Comparison of ENCODE assay signal across 10 mouse cellular contexts in genomic region chr1:74286869-74287607, GRCm38 (mm10). TPM values are rescaled to one million over a fixed set of nuclear protein-coding genes. Genes with fewer than 3 reads are reported as not detected.
DNase-seq lines count a peak whose midpoint lies in the region; ATAC-seq and TF ChIP-seq lines count a peak whose summit lies in the region.
"Not testable (repeated sequence)": the region's sequence is repeated elsewhere in the genome, so short reads cannot be mapped to it uniquely, and the experiment has no call there.
"Had no signal": no experiment of that assay in that cellular context is flagged by ENCODE, and none has a peak within 500 bp of the region (broad histone marks: within the 10 kb centered on the region; RNA-seq: fewer than 3 reads in every experiment).

No protein-coding gene starts in this region.

- TF ChIP-seq POLR2A in MEL (IDR thresholded peaks at IDR 0.05; ENCODE audit: control insufficient read depth in 1 of 2, insufficient read depth in 1 of 2, low read depth in 1 of 2, low read length in 2 of 2, poor library complexity in 1 of 2) = not testable (repeated sequence)

- intact Hi-C loops in gastrocnemius, adult 2 months (cut with DNase I) = loop anchor here (2.0 to 10.0 kb wide), 2 partner anchors 166 to 298 kb away; partner anchors contain the start of genes Bcs1l and Zfp142

- H3K4me1 ChIP-seq in MEL (ENCODE audit: control insufficient read depth in 1 of 2, insufficient read depth in 2 of 2, low read length in 2 of 2); midbrain, postnatal 0 days (ENCODE audit: insufficient read depth, low read length): not testable (repeated sequence)
- H3K4me1 ChIP-seq in liver, postnatal 0 days (ENCODE audit: insufficient read depth) = peaks cover 18% of the 10 kb centered on the region

- 60% methylated on average over 15 of the region's 17 CpGs for WGBS in liver, postnatal 0 days (ENCODE audit: insufficient replicate concordance)
- WGBS in midbrain, postnatal 0 days = 60% methylated on average over 15 of the region's 17 CpGs

- not testable (repeated sequence) for H3K9me3 ChIP-seq in MEL (replicated peaks; ENCODE audit: insufficient read depth, low read length); liver, postnatal 0 days (ENCODE audit: low read length); midbrain, postnatal 0 days (ENCODE audit: low read length)

- H3K36me3 ChIP-seq in MEL (ENCODE audit: control insufficient read depth in 1 of 2, insufficient read depth in 2 of 2, low read length in 2 of 2); splenic B cell, adult 2 months (ENCODE audit: control insufficient read depth, insufficient read depth, low read length, poor library complexity, severe bottlenecking): not testable (repeated sequence)
- H3K36me3 ChIP-seq in liver, postnatal 0 days (replicated peaks; ENCODE audit: insufficient read depth, low read length) = peaks cover 16% of the 10 kb centered on the region
- H3K36me3 ChIP-seq in midbrain, postnatal 0 days (ENCODE audit: insufficient read depth, low read length) = peaks cover 28% of the 10 kb centered on the region

- H3K4me2 ChIP-seq in liver, postnatal 0 days (ENCODE audit: low read depth, low read length); midbrain, postnatal 0 days (ENCODE audit: low read depth, low read length, poor library complexity, severe bottlenecking): not testable (repeated sequence)

- not testable (repeated sequence) for DNase-seq in MEL (ENCODE audit: low read depth, low spot score); gastrocnemius, adult 2 months; liver, postnatal 0 days
- DNase-seq in cerebellum, adult 8-10 months = peak; percentile 57
- DNase-seq in kidney, adult 18-20 months = peak; percentile 43
- peak; percentile 28 for DNase-seq in midbrain, postnatal 0 days (ENCODE audit: low spot score)
- DNase-seq in splenic B cell, adult 2 months (ENCODE audit: low read depth, low spot score) = peak; percentile 30

- not testable (repeated sequence) for H3K9ac ChIP-seq in MEL (ENCODE audit: control insufficient read depth, low read depth, low read length, poor library complexity, severe bottlenecking); liver, postnatal 0 days (replicated peaks); midbrain, postnatal 0 days (replicated peaks; ENCODE audit: low read length, poor library complexity, severe bottlenecking)

- ATAC-seq in liver, postnatal 0 days; midbrain, postnatal 0 days (ENCODE audit: low FRiP score): not testable (repeated sequence)

- not testable (repeated sequence) for H3K4me3 ChIP-seq in MEL (ENCODE audit: control insufficient read depth in 1 of 2, insufficient read depth in 1 of 2, low read depth in 2 of 2, low read length in 2 of 2); gastrocnemius, adult 2 months; liver, postnatal 0 days (ENCODE audit: low read depth, low read length); midbrain, postnatal 0 days (ENCODE audit: low read depth, low read length)

- peak in 2 of 3 experiments; percentile 11 to 30; a peak in 2 of 6 replicates for TF ChIP-seq CTCF in MEL (IDR thresholded peaks at IDR 0.05 in 2 of 3, conservative IDR thresholded peaks at IDR 0.05 in 1 of 3; ENCODE audit: control insufficient read depth in 1 of 3, insufficient read depth in 1 of 3, low read depth in 2 of 3, low read length in 3 of 3, poor library complexity in 1 of 3, severe bottlenecking in 1 of 3)
- TF ChIP-seq CTCF in gastrocnemius, adult 2 months (IDR thresholded peaks at IDR 0.05) = peak; percentile 49
- TF ChIP-seq CTCF in liver, postnatal 0 days (IDR thresholded peaks at IDR 0.05; ENCODE audit: low read depth) = peak; percentile 50
- TF ChIP-seq CTCF in midbrain, postnatal 0 days (IDR thresholded peaks at IDR 0.05) = peak; percentile 65

- not testable (repeated sequence) for H3K79me2 ChIP-seq in MEL (ENCODE audit: control insufficient read depth, insufficient read depth, low read length, poor library complexity)

- not testable (repeated sequence) for H3K27ac ChIP-seq in MEL (ENCODE audit: control insufficient read depth, low read depth, low read length); liver, postnatal 0 days (ENCODE audit: low read depth); midbrain, postnatal 0 days (ENCODE audit: low read depth, low read length)
- H3K27ac ChIP-seq in gastrocnemius, adult 2 months = peak overlapping the region; percentile 38

- not testable (repeated sequence) for TF ChIP-seq EP300 in MEL (IDR thresholded peaks at IDR 0.05; ENCODE audit: low read depth in 1 of 2, low read length in 2 of 2); liver, postnatal 0 days (IDR thresholded peaks at IDR 0.05; ENCODE audit: low read depth)

- not testable (repeated sequence) for H3K27me3 ChIP-seq in MEL (ENCODE audit: control insufficient read depth in 1 of 2, insufficient read depth in 2 of 2, low read length in 2 of 2); liver, postnatal 0 days (ENCODE audit: insufficient read depth, low read length); midbrain, postnatal 0 days (ENCODE audit: insufficient read depth, low read length); splenic B cell, adult 2 months (ENCODE audit: control insufficient read depth, insufficient read depth, low read length, poor library complexity, severe bottlenecking)

- not testable (repeated sequence) for TF ChIP-seq RAD21 in MEL (IDR thresholded peaks at IDR 0.05; ENCODE audit: low read depth, low read length)

TF ChIP-seq in MEL, 35 proteins besides CTCF, POLR2A, EP300 and RAD21:
- TF ChIP-seq SMC3 (IDR thresholded peaks at IDR 0.05; ENCODE audit: low read depth, low read length) = peak; percentile 32; the same call in 1 of the 2 replicates

RNA-seq across cellular contexts. Expression of gene Pnkd, which starts 2.3 kb away (rescaled TPM):
- 48.2 and 52.5 TPM in 2 replicates for total RNA-seq in MEL (2012; rRNA removed)
- polyA plus RNA-seq in MEL (2012; ENCODE audit: insufficient read depth in 1 of 2, insufficient read length in 2 of 2, low read depth in 1 of 2, low replicate concordance in 2 of 2, missing spikeins in 1 of 2) = 10 to 100 TPM in 1 of 2 experiments, not detected in 1; 64.2 TPM
- total RNA-seq in gastrocnemius, adult 2 months (2021) = 10 to 100 TPM; 45.4 to 70.5 TPM
- polyA plus RNA-seq in liver, postnatal 0 days (2015; fragmentation: Nextera tagmentation; extraction: Ambion mirVana) = 46.7 and 50.0 TPM in 2 replicates
- 101 and 116 TPM in 2 replicates for total RNA-seq in midbrain, postnatal 0 days (2014; rRNA removed)
- 135 and 140 TPM in 2 replicates for polyA plus RNA-seq in midbrain, postnatal 0 days (2015; fragmentation: Nextera tagmentation; extraction: Ambion mirVana)

RNA-seq across cellular contexts. Expression of gene Aamp, which starts 2.5 kb away (rescaled TPM):
- total RNA-seq in MEL (2012; rRNA removed) = 107 and 108 TPM in 2 replicates
- polyA plus RNA-seq in MEL (2012; ENCODE audit: insufficient read depth in 1 of 2, insufficient read length in 2 of 2, low read depth in 1 of 2, low replicate concordance in 2 of 2, missing spikeins in 1 of 2) = 100 to 1,000 TPM in 1 of 2 experiments, not detected in 1; 169 TPM
- total RNA-seq in gastrocnemius, adult 2 months (2021) = 10 to 100 TPM; 69.4 to 76.1 TPM
- 105 and 109 TPM in 2 replicates for polyA plus RNA-seq in liver, postnatal 0 days (2015; fragmentation: Nextera tagmentation; extraction: Ambion mirVana)
- total RNA-seq in midbrain, postnatal 0 days (2014; rRNA removed) = 139 and 148 TPM in 2 replicates
- polyA plus RNA-seq in midbrain, postnatal 0 days (2015; fragmentation: Nextera tagmentation; extraction: Ambion mirVana) = 203 and 216 TPM in 2 replicates

RNA-seq across cellular contexts. Expression of gene Gpbar1, which starts 8.7 kb away (rescaled TPM):
- 0.16 TPM in 1 of 2 replicates, not detected in the other for total RNA-seq in MEL (2012; rRNA removed)
- polyA plus RNA-seq in MEL (2012; ENCODE audit: insufficient read depth in 1 of 2, insufficient read length in 2 of 2, low read depth in 1 of 2, low replicate concordance in 2 of 2, missing spikeins in 1 of 2) = not detected
- not detected for total RNA-seq in gastrocnemius, adult 2 months (2021)
- polyA plus RNA-seq in liver, postnatal 0 days (2015; fragmentation: Nextera tagmentation; extraction: Ambion mirVana) = 0.20 and 0.22 TPM in 2 replicates
- 0.52 TPM in 1 of 2 replicates, not detected in the other for total RNA-seq in midbrain, postnatal 0 days (2014; rRNA removed)
- 0.16 TPM in 1 of 2 replicates, not detected in the other for polyA plus RNA-seq in midbrain, postnatal 0 days (2015; fragmentation: Nextera tagmentation; extraction: Ambion mirVana)
- total RNA-seq: gastrocnemius, postnatal 14 days; left cerebral cortex, postnatal 25 days had no signal
- polyA plus RNA-seq: forebrain, embryonic 13.5 days had no signal

RNA-seq across cellular contexts. Expression of gene Tmbim1, which starts 18.4 kb away (rescaled TPM):
- total RNA-seq in MEL (2012; rRNA removed) = 10.3 and 13.0 TPM in 2 replicates
- 10 to 100 TPM in 1 of 2 experiments, not detected in 1; 20.8 TPM for polyA plus RNA-seq in MEL (2012; ENCODE audit: insufficient read depth in 1 of 2, insufficient read length in 2 of 2, low read depth in 1 of 2, low replicate concordance in 2 of 2, missing spikeins in 1 of 2)
- 10 to 100 TPM; 35.2 to 35.4 TPM for total RNA-seq in gastrocnemius, adult 2 months (2021)
- 18.5 and 18.7 TPM in 2 replicates for polyA plus RNA-seq in liver, postnatal 0 days (2015; fragmentation: Nextera tagmentation; extraction: Ambion mirVana)
- total RNA-seq in midbrain, postnatal 0 days (2014; rRNA removed) = 9.8 and 20.7 TPM in 2 replicates
- 9.8 and 10.5 TPM in 2 replicates for polyA plus RNA-seq in midbrain, postnatal 0 days (2015; fragmentation: Nextera tagmentation; extraction: Ambion mirVana)

RNA-seq across cellular contexts. Expression of gene Arpc2, which starts 51.2 kb away (rescaled TPM):
- 141 and 166 TPM in 2 replicates for total RNA-seq in MEL (2012; rRNA removed)
- 100 to 1,000 TPM; 108 to 423 TPM for polyA plus RNA-seq in MEL (2012; ENCODE audit: insufficient read depth in 1 of 2, insufficient read length in 2 of 2, low read depth in 1 of 2, low replicate concordance in 2 of 2, missing spikeins in 1 of 2)
- total RNA-seq in gastrocnemius, adult 2 months (2021) = 10 to 100 TPM; 58.8 to 78.5 TPM
- polyA plus RNA-seq in liver, postnatal 0 days (2015; fragmentation: Nextera tagmentation; extraction: Ambion mirVana) = 238 and 254 TPM in 2 replicates
- 149 and 183 TPM in 2 replicates for total RNA-seq in midbrain, postnatal 0 days (2014; rRNA removed)
- polyA plus RNA-seq in midbrain, postnatal 0 days (2015; fragmentation: Nextera tagmentation; extraction: Ambion mirVana) = 442 and 464 TPM in 2 replicates
